Mouse (Mus musculus): Measurements from ENCODE around the gene Efr3b.

Gene Efr3b

GRCm38 (mm10) chr12:4037511-4037910 is 1.2 kb downstream of the Efr3b start:
- no peak for DNase-seq (ENCODE audit: low read depth, low spot score)

- no peak for DNase-seq (ENCODE audit: low read depth, low spot score)
Measured at GRCm38 (mm10) chr12:4036157-4036556, 2.6 kb downstream of the Efr3b start.

DNA sequence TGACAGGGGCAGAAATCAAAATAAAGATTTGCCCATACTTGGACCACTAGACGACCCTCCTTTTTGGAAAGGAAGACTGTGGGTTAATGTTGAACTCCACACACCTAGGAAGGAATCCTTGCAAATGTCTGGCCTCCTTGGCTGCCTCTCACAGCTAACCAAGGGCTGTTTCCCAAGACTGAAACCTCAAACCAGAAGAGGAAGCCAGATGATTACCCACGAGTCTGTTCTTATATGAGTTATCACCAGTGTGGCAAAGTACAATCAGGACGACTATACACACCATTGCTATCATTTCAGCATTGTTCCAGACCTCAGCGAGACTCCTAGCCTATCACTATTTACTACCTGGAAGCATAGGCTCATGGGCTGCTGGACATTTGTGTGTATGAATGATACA is 9.7 kb downstream of the Efr3b start:
- no peak for DNase-seq (ENCODE audit: low read depth, low spot score)

DNA sequence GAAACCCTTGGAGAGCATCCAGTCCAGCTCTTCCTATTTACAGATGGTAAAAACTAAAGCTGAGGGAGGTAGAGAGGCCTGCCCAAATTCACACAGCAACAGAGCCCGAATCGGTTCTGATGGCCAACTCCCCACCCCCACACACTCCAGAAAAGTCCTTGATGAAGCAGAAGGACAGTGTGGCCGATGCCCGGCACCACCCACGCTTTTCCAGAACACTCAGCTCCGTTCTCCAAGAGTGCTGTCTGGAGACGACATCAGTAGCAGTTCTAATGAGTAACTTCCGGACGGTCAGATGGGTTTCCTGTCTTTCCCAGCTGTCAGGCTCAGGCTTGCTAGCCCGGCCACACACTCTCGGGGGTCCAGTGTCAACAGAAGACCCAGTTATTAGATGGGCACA is 10.2 kb downstream of the Efr3b start:
- no peak for DNase-seq (ENCODE audit: low read depth, low spot score)

- no peak for DNase-seq (ENCODE audit: low read depth, low spot score)
Measured at GRCm38 (mm10) chr12:4024356-4024755, 14.4 kb downstream of the Efr3b start.

DNA sequence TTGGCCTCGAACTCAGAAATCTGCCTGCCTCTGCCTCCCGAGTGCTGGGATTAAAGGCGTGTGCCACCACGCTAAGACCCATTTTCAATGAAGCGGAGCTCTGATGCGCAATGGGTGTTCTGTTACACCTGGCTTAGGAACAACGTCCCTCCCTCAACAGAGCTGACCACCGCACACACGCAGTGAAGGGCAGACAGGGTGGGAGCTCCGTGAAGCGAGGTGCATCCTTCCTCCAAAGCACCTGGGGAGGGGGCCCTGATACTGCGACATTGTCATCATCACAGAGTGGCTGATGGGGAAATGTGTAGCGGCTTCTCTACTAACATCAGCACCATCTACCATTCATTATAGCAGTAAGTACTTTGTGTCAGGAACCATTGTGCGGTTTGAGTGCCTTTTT is 15.2 kb downstream of the Efr3b start:
- no peak for DNase-seq (ENCODE audit: low read depth, low spot score)

DNA sequence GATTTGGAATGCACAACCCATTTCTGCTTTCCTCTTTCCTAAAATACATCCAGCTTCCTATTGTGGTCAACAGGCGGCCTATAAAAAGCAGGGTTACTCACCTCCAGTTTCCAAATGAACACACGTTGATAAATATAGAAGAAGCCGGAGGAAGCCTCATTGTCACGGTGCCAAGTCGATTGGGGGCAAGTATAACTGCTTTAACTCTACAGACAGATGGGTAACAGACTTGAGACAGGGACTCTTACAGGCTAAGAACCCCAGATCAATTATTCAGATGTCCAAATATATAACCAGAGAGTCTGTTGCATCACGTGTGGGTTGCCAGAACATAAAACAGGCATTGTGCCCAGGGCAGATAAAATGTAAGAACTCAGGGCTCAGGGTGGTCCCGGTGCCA is 15.9 kb downstream of the Efr3b start:
- no peak for DNase-seq (ENCODE audit: low read depth, low spot score)

- no peak for DNase-seq (ENCODE audit: low read depth, low spot score)
Measured at GRCm38 (mm10) chr12:4020505-4020904, 18.2 kb downstream of the Efr3b start.

DNA sequence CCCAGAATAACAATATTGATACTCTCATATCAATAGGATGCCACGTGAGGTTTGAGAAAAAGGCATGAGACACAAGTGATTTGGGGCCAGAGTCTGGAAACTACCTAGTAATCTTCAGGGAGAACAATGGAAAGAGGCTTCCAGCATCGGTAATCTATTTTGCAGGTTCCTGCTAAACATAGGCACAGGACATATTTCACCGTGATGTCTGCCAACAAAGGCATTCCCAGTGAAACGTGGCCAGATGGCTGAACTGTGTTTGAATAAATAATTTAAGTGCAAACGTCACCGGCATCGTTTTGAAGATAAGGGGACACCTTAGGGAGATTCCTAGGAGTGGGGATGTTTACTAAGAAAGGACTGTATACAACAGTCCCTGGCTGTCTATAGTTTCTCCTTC is 22.4 kb downstream of the Efr3b start:
- DNase-seq (ENCODE audit: low read depth, low spot score) = peak; percentile 32

- DNase-seq (ENCODE audit: low read depth, low spot score) = no peak
Measured at GRCm38 (mm10) chr12:4015741-4016140, 23.0 kb downstream of the Efr3b start.

DNA sequence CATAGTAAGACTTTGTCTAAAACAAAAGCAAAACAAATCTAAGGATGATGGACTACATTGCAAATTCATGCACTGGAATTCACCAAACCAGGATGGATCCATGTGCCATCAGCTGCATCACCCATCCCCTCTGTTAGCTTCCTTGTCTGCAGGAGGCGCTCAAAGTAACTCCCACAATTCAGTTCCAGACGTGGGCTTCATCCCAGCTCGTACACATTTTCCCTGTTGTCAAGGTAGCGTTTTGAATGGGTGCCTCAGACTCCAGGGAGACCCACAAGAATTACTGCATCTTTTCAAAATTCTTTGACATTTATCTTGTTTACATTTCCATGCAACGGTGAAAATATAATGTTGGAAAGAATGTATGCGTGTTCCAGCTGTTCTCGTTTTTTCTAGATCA is 23.5 kb downstream of the Efr3b start:
- no peak for DNase-seq (ENCODE audit: low read depth, low spot score)

DNA sequence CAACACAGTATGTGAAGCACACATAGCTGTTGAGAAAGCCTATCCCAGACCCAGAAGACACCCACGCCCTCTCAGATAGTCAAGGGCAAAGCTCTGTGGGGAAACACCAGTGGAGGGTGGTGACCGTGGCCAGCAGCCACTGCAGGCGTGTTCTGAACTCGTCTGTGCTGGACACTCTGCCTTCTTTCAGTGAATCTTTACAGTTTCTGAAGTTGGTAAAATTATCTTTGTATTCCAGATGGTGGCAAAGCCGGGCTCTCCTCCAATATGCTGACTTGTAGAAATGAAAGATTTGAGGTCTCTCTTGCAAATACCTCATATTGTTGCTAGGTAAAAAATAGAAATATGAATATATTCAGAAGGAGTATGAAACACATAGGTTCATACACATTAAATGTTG is 27.0 kb downstream of the Efr3b start:
- no peak for DNase-seq (ENCODE audit: low read depth, low spot score)

DNA sequence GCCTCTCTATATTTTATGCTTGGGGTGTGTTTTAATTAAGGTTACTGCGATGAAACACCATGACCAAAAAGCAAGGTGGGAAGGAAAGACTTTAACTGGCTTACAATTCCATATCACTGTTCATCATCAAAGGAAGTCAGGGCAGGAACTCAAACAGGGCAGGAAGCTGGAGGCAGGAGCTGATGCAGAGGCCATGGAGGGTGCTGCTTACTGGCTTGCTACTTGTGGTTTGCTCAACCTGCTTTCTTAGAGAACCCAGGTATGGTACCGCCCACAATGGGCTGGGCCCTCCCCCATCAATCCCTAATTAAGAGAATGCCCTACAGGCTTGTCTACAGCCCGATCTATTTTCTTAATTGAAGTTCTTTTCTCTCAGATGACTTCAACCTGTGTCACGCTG is 27.4 kb downstream of the Efr3b start:
- DNase-seq (ENCODE audit: low read depth, low spot score) = no peak

DNA sequence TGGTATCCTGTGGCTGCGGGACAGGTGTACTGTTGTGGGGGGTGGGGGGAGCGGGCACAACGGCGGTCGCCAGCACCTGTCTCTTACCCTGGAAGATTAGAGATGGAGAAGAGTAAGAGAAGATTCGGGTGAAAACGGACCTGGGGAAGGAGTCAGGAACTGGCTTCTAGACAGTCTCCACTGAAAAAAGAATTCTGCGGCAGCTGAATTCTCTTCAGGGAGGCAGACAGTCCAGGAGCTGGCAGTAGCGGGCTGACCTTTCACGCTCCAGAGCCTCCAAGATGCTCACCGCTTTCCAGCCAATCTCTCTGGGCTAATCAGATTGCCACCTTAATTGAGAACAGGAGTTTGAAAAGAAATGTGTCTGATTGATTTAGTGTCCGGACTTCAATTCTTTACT is 30.0 kb downstream of the Efr3b start:
- DNase-seq (ENCODE audit: low read depth, low spot score) = no peak

- no peak for DNase-seq (ENCODE audit: low read depth, low spot score)
Measured at GRCm38 (mm10) chr12:4007766-4008165, 30.9 kb downstream of the Efr3b start.

GRCm38 (mm10) chr12:4007181-4007580 is 31.5 kb downstream of the Efr3b start:
- no peak for DNase-seq (ENCODE audit: low read depth, low spot score)

DNA sequence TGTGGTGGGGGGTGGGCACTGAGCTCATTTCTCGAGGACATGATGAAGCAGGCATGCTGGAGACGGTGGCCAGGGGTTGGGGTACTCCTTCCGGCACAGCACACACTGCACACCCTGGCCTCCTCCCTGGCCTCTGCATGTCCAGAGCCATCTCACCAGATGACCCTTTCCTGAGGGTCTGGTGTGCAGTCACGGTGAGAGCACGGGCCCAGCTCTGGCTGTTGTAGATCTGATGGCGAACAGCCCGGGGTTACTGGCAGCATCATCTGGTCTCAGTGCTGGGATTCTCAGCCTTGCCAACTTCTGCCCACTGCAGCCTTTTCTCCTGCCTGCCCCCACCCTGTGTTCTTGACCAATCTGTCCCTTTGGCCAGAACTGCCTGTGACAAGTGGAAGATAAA is 32.6 kb downstream of the Efr3b start:
- no peak for DNase-seq (ENCODE audit: low read depth, low spot score)

- DNase-seq (ENCODE audit: low read depth, low spot score) = no peak
Measured at GRCm38 (mm10) chr12:4004648-4005047, 34.1 kb downstream of the Efr3b start.

GRCm38 (mm10) chr12:4000406-4000805 is 38.3 kb downstream of the Efr3b start:
- no peak for DNase-seq (ENCODE audit: low read depth, low spot score)

- DNase-seq (ENCODE audit: low read depth, low spot score) = no peak
Measured at GRCm38 (mm10) chr12:3996749-3997148, 42.0 kb downstream of the Efr3b start.

GRCm38 (mm10) chr12:3991047-3991446 is 47.7 kb downstream of the Efr3b start:
- peak; percentile 34 for DNase-seq (ENCODE audit: low read depth, low spot score)

GRCm38 (mm10) chr12:3989943-3990342 is 48.8 kb downstream of the Efr3b start:
- no peak for DNase-seq (ENCODE audit: low read depth, low spot score)

GRCm38 (mm10) chr12:3984446-3984845 is 54.3 kb downstream of the Efr3b start:
- no peak for DNase-seq (ENCODE audit: low read depth, low spot score)

GRCm38 (mm10) chr12:3983736-3984135 is 55.0 kb downstream of the Efr3b start:
- DNase-seq (ENCODE audit: low read depth, low spot score) = peak; percentile 81

GRCm38 (mm10) chr12:3982257-3982656 is 56.5 kb downstream of the Efr3b start:
- DNase-seq (ENCODE audit: low read depth, low spot score) = no peak

Data from mesoderm, embryonic 11.5 days (tissue).